Mouse (Mus musculus) G1E (cell line): ENCODE data around the gene Psmd5.

ENCODE experiments used
- CTCF ChIP-seq: IDR thresholded peaks from 2 replicates; pipeline ENCODE4 v1.5.1; 2012; ENCODE audit warnings: low read depth, low read length, inconsistent platforms, mixed read lengths
- GATA1 ChIP-seq: IDR thresholded peaks from 2 replicates; pipeline ENCODE4 v1.6.1; 2012; ENCODE audit warnings: borderline replicate concordance, low read length, inconsistent platforms, mixed read lengths

GRCm38 (mm10) chr2:34900412-34900811 is 25.6 kb upstream of the Psmd5 start:
- TF ChIP-seq CTCF (no peak), GATA1 (no peak)
